Comparison of ENCODE assay signal across 16 mouse cellular contexts in genomic region chr3:99338756-99339155, GRCm38 (mm10).
DNase-seq lines count a peak whose midpoint lies in the region.
"Had no signal": no experiment of that assay in that cellular context is flagged by ENCODE, and none has a peak within 500 bp of the region (broad histone marks: within the 10 kb centered on the region; RNA-seq: fewer than 3 reads in every experiment).

No protein-coding gene starts in this region.

- H3K4me3 ChIP-seq in hindbrain, embryonic 10.5 days: no peak overlapping the region
- H3K4me3 ChIP-seq: embryonic facial prominence, embryonic 13.5 days; forebrain, embryonic 12.5 days; heart, embryonic 15.5 days; hindbrain, embryonic 12.5 days had no signal

- no peaks in the 10 kb centered on the region for H3K27me3 ChIP-seq in hindbrain, embryonic 10.5 days (ENCODE audit: insufficient read depth, poor library complexity, severe bottlenecking)
- H3K27me3 ChIP-seq: embryonic facial prominence, embryonic 13.5 days; forebrain, embryonic 12.5 days; heart, embryonic 15.5 days; hindbrain, embryonic 12.5 days had no signal

- 82% methylated on average over 1 of the region's 1 CpGs for WGBS in hindbrain, embryonic 10.5 days

- H3K27ac ChIP-seq in hindbrain, embryonic 10.5 days: no peak overlapping the region
- H3K27ac ChIP-seq: embryonic facial prominence, embryonic 13.5 days; forebrain, embryonic 12.5 days; heart, embryonic 15.5 days; hindbrain, embryonic 12.5 days had no signal

- H3K36me3 ChIP-seq in hindbrain, embryonic 10.5 days: no peaks in the 10 kb centered on the region
- H3K36me3 ChIP-seq: forebrain, embryonic 12.5 days; heart, embryonic 15.5 days; hindbrain, embryonic 12.5 days had no signal

- peak; percentile 4 to 21 for DNase-seq in heart, postnatal 10 days
- no peak for DNase-seq in heart, adult 9 months (ENCODE audit: low spot score in 2 of 2)
- DNase-seq in NIH3T3 (ENCODE audit: low read depth): peak; percentile 27
- peak; percentile 43 to 47 for DNase-seq in gastrocnemius, adult 8-10 months (ENCODE audit: low spot score in 2 of 2)
- peak; percentile 62 for DNase-seq in skeletal muscle tissue, adult 2 months (ENCODE audit: low read depth, low spot score)
- no peak for DNase-seq in frontal cortex, adult 2 months (ENCODE audit: extremely low spot score in 1 of 2, low spot score in 1 of 2)
- DNase-seq in hindbrain, embryonic 10.5 days (ENCODE audit: low spot score): no peak
- DNase-seq: adrenal gland, postnatal 10 days; cerebellum, adult 11 months; cerebellum, adult 9-10 months; heart, adult 11 months; kidney, adult 9 months had no signal

- intact Hi-C loops in heart, postnatal 10 days (cut with DNase I): no loop called here

- no peaks in the 10 kb centered on the region for H3K4me1 ChIP-seq in hindbrain, embryonic 10.5 days (replicated peaks)
- H3K4me1 ChIP-seq: embryonic facial prominence, embryonic 13.5 days; forebrain, embryonic 12.5 days; heart, embryonic 15.5 days; hindbrain, embryonic 12.5 days had no signal

- H3K9me3 ChIP-seq in hindbrain, embryonic 10.5 days: no peaks in the 10 kb centered on the region
- H3K9me3 ChIP-seq: embryonic facial prominence, embryonic 13.5 days; forebrain, embryonic 12.5 days; heart, embryonic 15.5 days; hindbrain, embryonic 12.5 days had no signal

Comparison
In these comparisons a context has a peak if more than half of its experiments do, and no peak if none do; other contexts are left out.
1. DNase-seq: peak in heart, postnatal 10 days (2 of 2), NIH3T3 (single experiment), gastrocnemius, adult 8-10 months (2 of 2) and skeletal muscle tissue, adult 2 months (single experiment); none in heart, adult 9 months (0 of 2), frontal cortex, adult 2 months (0 of 2) and hindbrain, embryonic 10.5 days (single experiment).